Mouse (Mus musculus) mouse embryonic stem cell (cell line): ENCODE measurements around the gene Tbc1d2.

Experiments used
- in situ Hi-C, 2 experiments: fragments of 300-500 bp; cut with MboI; formaldehyde crosslinking; loops; 1 replicate in 1 of 2; 3 replicates in 1 of 2; pipeline ENCODE4 v1.14.3; 2019 to 2020; ENCODE audit warnings: low sequenced_read_pairs in 2 of 2, low pct_unique_long_range_greater_than_20kb in 1 of 2, mixed read lengths in 1 of 2; ENCODE audit not compliant: unreplicated experiment in 1 of 2

Tbc1d2 gene

GRCm38 (mm10) chr4:46650086-46650753, at the start of gene Tbc1d2:
Gene Tbc1d2, minus strand, starts transcription at chr4:46650209.
- in situ Hi-C loops: loop anchor here (5.0 kb wide), 2 partner anchors 33 to 38 kb away; no protein-coding TSS in a partner anchor

- in situ Hi-C loops: loop anchor here in 1 of 2 experiments (10.0 kb wide), 1 partner anchor 328 kb away; no protein-coding TSS in a partner anchor
Measured at GRCm38 (mm10) chr4:46696467-46696866, 46.5 kb upstream of the Tbc1d2 start.

GRCm38 (mm10) chr4:46690565-46690964, 40.6 kb upstream of the Tbc1d2 start:
- in situ Hi-C loops: loop anchor here in 1 of 2 experiments (10.0 kb wide), 1 partner anchor 334 kb away; no protein-coding TSS in a partner anchor

GRCm38 (mm10) chr4:46690023-46690420, 40.0 kb upstream of the Tbc1d2 start:
- in situ Hi-C loops: loop anchor here in 1 of 2 experiments (10.0 kb wide), 1 partner anchor 335 kb away; no protein-coding TSS in a partner anchor

GRCm38 (mm10) chr4:46689397-46690022, 39.5 kb upstream of the Tbc1d2 start:
- in situ Hi-C loops: loop anchor here in 1 of 2 experiments (10.0 kb wide), 1 partner anchor 335 kb away; no protein-coding TSS in a partner anchor

GRCm38 (mm10) chr4:46688213-46688832, 38.3 kb upstream of the Tbc1d2 start:
- in situ Hi-C loops: no loop called here

GRCm38 (mm10) chr4:46684160-46684559, 34.2 kb upstream of the Tbc1d2 start:
- in situ Hi-C loops: no loop called here

- in situ Hi-C loops: no loop called here
Measured at GRCm38 (mm10) chr4:46676646-46677045, 26.6 kb upstream of the Tbc1d2 start.

GRCm38 (mm10) chr4:46675992-46676391, 26.0 kb upstream of the Tbc1d2 start:
- in situ Hi-C loops: no loop called here

- in situ Hi-C loops: no loop called here
Measured at GRCm38 (mm10) chr4:46675272-46675785, 25.3 kb upstream of the Tbc1d2 start.

GRCm38 (mm10) chr4:46668620-46669019, 18.6 kb upstream of the Tbc1d2 start:
- in situ Hi-C loops: no loop called here

- in situ Hi-C loops: no loop called here
Measured at GRCm38 (mm10) chr4:46666420-46666819, 16.4 kb upstream of the Tbc1d2 start.

GRCm38 (mm10) chr4:46665371-46665774, 15.4 kb upstream of the Tbc1d2 start:
- in situ Hi-C loops: no loop called here

GRCm38 (mm10) chr4:46664123-46665009, 14.4 kb upstream of the Tbc1d2 start:
- in situ Hi-C loops: no loop called here

GRCm38 (mm10) chr4:46661433-46661832, 11.4 kb upstream of the Tbc1d2 start:
- in situ Hi-C loops: no loop called here

GRCm38 (mm10) chr4:46658946-46659345, 8.9 kb upstream of the Tbc1d2 start:
- in situ Hi-C loops: no loop called here

GRCm38 (mm10) chr4:46657116-46657515, 7.1 kb upstream of the Tbc1d2 start:
- in situ Hi-C loops: no loop called here

- in situ Hi-C loops: no loop called here
Measured at GRCm38 (mm10) chr4:46655956-46656355, 5.9 kb upstream of the Tbc1d2 start.
